Mouse (Mus musculus): ENCODE measurements around the gene Dcaf10.

- no peak for TF ChIP-seq EP300 (optimal IDR thresholded peaks at IDR 0.05)
- no peak for TF ChIP-seq CTCF (IDR thresholded peaks at IDR 0.05; ENCODE audit: low read depth)
These were observed 81.5 kb downstream of the Dcaf10 start for GRCm38 (mm10) chr4:45423406-45423805.

Measured in stomach, postnatal 0 days (tissue).